Mouse (Mus musculus) erythroblast, embryonic 14.5 days (primary cell): ENCODE measurements around the gene Krtap4-1.

Source experiments
- GATA1 ChIP-seq: IDR thresholded peaks from 2 replicates; pipeline ENCODE4 v1.6.1; 2012; ENCODE audit warnings: low read length, inconsistent platforms, mixed read lengths
- TAL1 ChIP-seq: IDR thresholded peaks from 3 replicates; pipeline ENCODE4 v1.6.1; 2012; ENCODE audit warnings: low read length, inconsistent platforms, mixed read lengths

DNA sequence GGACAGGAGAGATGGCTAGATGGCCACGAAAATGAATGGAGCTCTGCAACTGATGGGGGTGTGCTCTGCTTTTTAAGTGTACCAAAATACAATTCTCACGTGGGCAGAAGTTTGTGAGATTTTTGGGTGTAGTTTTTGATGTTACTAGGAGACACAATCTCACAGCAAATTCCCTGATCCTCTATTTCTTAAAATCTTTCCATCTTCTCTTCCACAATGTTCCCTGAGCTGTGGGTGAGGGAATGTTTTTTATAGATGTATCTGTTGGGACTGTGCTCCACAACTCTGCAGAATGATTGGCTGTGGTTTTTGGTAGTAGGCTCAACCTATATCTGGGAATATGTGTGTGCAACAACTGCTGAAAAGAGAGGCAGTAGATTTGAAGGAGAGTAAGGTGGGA, 5.3 kb upstream of the Krtap4-1 start:
- TF ChIP-seq TAL1 = no peak
- no peak for TF ChIP-seq GATA1
